Mouse (Mus musculus): ENCODE data around the gene Sulf2. TPM values are rescaled to one million over a fixed set of nuclear protein-coding genes. Genes with fewer than 3 reads are reported as not detected.
A peak's percentile ranks its signal among the peaks of the same experiment; 100 is the strongest.

Gene Sulf2
- total RNA-seq, 2 experiments from 2014 or later: 89.6 to 94.7 TPM

DNA sequence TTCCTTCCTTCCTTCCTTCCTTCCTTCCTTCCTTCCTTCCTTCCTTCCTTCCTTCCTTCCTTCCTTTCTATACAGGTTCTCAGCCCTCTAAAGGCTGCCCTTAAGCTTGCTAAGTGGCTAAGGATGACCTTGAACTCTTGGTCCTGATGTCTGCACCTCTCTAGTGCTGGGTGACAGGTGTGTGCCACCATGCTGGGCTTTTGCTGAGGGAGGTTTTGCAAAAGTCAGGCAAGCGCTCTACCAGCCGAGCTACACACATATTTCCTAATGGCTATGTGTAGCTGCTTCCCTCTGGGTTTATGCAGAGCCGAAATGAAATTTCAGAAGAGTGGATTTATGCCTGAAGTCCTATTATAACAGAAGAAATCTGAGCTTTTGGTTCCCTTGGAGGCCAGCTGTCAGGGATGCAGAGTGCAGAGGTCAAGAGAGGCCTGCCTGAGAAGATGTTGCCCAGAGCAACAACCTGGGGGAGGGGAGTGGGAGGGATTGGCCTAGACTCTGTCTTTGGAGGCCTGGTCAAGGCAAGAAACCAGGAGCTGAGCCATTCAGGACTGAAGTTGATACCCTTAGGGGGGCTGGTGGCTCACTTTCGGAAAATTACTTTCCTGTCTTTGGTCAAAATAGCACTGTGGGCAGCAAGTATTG lies 24.1 kb upstream of the Sulf2 start:
- no peak for DNase-seq (ENCODE audit: low spot score in 2 of 2)

DNA sequence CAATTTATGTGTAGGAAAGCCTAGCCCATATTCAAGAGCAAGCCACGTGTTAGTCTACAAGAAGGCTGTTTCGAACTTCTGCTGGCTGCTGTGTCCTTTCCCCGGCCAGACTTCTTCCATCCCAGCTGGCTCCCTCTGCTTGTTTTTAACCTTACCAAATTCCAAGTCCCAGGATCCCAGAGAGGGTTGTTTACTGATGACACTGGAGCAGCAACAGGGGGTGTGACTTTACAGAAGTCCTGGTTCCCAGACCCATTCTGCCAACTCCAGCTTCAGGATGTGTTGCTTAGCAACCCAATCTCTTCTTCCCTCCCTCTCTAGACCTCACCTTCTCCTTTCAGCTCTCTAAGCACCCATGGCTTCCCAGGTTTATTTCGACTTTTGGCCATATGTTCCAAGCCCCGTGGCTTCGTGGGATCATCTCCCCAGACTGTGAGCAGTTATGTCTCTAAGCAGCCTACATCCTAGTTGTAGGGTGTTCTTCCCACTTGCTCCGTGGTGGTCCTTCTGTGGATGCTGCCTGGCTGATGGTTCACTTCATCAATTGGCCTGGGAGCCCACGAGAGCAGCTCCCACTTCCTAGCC lies 20.2 kb upstream of the Sulf2 start:
- DNase-seq (ENCODE audit: low spot score in 2 of 2): no peak

- DNase-seq (ENCODE audit: low spot score in 2 of 2): no peak
These were observed 19.7 kb upstream of the Sulf2 start for GRCm38 (mm10) chr2:166175145-166175544.

- no peak for DNase-seq (ENCODE audit: low spot score in 2 of 2)
These were observed 17.7 kb upstream of the Sulf2 start for GRCm38 (mm10) chr2:166173169-166173568.

DNA sequence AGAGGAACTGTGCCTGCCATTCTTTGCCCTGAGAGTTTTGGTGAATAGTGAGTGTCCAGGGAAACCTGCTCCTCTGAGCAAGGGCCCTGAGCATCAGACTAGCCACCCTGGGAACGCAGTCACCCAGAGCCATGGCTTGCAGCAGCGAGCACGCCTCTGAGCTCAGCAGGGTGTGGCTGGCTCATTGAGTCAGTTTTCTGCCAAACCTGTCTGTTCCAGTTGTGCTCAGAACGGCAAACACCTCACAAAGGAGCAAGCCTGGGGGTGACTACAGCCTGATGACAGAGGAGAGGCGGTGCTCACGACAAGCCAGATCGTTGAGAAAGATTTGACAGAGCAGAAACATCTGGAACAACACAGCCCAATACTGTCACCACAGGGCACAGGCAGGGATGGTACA lies 14.7 kb upstream of the Sulf2 start:
- DNase-seq (ENCODE audit: low spot score in 2 of 2): no peak

- no peak for DNase-seq (ENCODE audit: low spot score in 2 of 2)
These were observed 13.4 kb upstream of the Sulf2 start for GRCm38 (mm10) chr2:166168868-166169267.

- DNase-seq (ENCODE audit: low spot score in 2 of 2): no peak
These were observed 11.9 kb upstream of the Sulf2 start for GRCm38 (mm10) chr2:166167387-166167786.

DNA sequence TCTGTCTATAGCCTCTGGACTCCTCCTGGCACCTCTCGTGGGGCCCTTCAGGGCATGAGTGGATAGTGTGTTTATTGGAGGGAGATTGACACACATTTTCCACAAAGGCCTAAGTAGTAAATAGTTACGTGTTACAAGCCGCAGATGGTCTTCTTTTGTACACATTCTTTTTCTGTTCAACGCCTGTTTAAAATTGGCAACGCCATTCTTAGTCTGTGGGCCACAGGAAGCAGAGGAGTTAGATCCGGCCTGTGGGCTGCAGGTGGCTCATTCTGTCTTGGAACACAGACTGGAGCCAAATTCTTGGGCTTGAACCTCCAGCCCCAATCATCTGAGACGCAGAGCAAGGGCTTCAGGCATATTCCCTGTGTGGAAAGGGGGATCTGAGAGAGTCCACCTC lies 9.9 kb upstream of the Sulf2 start:
- DNase-seq (ENCODE audit: low spot score in 2 of 2): no peak

DNA sequence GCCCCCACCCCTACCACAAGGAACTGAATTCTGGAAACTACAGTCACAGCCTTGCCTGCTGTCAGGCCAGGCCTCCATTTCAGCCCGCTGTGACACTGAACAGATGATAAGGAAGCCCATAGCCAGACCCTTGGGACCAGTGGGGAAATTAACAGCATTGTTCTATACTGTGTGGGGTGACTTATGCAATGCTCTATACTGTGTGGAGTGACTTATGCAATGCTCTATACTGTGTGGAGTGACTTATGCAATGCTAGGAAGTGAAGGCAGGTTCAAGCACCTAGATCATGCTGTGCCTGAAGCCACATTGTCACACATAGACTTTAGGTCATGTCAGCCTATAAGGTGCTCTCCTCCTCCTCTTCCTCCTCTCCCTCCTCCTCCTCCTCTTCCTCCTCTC lies 9.1 kb upstream of the Sulf2 start:
- no peak for DNase-seq (ENCODE audit: low spot score in 2 of 2)

GRCm38 (mm10) chr2:166163917-166164316 lies 8.5 kb upstream of the Sulf2 start:
- DNase-seq (ENCODE audit: low spot score in 2 of 2): no peak

DNA sequence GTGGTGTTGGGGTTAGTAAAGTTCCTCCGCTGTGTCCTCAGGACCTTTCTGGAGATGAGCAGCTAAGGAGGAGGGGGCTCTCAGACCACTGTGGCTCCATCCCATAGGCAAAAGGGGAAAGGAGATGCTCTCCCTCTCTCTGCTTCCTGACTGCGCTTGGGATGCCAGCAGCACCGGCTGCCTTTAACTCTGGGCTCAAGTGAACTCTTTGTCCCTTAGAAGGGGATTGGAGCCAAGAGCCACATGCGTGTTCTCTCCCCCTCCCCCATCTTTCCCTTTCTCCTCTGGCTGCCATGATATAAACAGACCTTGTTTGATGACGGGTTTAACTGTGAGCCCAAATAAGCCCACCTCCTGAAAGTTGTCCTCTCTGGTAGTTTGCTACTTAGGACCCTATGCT lies 7.8 kb upstream of the Sulf2 start:
- DNase-seq (ENCODE audit: low spot score in 2 of 2): no peak

DNA sequence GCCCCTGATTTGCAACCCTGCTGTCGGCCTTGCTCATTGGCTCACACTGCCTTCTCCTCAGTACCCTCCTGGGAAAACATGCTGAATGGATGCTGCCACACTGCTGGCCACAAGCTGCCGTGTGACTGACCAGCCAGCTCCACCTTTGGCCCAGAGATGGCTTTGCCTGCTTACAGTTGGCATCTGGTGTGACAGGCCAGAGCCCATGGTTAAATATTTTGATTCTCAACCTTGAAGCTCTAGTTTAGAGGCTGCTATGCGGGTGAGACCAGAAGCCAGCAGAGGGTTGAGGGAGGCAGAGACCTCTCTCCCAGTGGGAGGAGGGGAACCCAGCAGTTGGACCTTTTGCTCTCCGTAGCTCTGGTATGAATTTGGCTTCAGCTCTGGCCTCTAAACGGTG lies 6.7 kb upstream of the Sulf2 start:
- no peak for DNase-seq (ENCODE audit: low spot score in 2 of 2)

GRCm38 (mm10) chr2:166159276-166159675 lies 3.8 kb upstream of the Sulf2 start:
- DNase-seq (ENCODE audit: low spot score in 2 of 2): no peak

DNA sequence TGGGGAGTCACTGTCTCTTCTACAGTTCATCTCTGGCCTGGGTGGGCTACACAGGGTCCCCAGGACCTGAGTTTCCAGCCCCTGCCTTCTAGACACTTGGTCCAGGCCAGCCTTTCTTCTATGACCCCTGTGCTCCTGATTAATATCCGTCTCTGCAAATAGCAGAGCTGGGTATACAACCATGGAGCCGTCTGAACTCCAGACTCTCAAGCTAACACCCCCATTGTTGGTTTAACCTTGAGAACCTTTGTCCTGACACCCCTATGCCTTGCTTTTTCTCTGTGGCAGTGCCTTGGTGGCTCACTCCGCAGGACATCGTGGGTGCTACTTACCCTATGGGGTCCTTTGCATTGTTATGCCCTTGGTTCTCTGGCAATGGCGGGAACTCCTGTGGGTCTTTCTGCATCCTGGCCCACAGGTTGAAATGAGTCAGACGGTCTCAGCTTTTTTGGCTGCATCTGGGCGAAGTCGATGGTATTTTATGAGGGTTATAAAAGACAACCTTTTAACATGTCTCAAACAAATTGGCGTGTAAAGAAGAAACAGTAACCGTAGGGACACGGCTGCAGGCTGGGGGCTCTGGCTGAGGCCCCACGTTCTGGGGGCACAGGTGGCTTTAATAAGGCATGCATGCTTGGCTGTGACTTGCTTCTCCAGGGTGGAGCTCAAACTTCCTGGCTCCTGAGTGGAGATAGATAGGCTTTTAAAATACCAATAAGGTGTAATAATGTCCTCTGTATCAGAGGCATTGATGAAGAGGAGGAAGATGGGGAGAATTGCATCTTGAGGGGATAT lies 2.5 kb upstream of the Sulf2 start:
- no peak for DNase-seq (ENCODE audit: low spot score in 2 of 2)

DNA sequence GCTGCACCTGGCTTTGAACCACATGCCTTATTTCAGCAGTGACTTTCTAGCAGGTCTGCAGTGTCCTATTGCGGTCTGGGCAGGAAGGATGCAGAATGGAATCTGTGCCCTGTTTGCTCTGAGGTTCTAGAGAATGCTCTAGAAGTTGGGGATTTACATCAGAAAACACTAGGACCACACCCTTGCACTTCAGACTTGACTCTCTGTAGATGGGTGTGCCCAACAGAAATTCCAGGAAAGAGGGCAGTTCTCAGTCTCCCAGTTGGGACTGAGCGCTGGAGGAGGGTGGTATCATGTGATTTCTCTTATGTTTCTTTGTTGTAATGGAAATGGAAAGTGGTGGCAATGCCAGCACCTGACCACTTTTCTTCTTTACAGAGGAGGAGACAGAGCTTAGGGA lies 1.7 kb upstream of the Sulf2 start:
- DNase-seq (ENCODE audit: low spot score in 2 of 2): no peak

GRCm38 (mm10) chr2:166156122-166156521 lies 659 bp upstream of the Sulf2 start:
- DNase-seq (ENCODE audit: low spot score in 2 of 2): no peak

GRCm38 (mm10) chr2:166154749-166155453 lies 562 bp downstream of the Sulf2 start:
- DNase-seq (ENCODE audit: low spot score in 2 of 2): peak; percentile 15 to 20

GRCm38 (mm10) chr2:166153891-166154711 lies 1.4 kb downstream of the Sulf2 start:
- DNase-seq (ENCODE audit: low spot score in 2 of 2): no peak

DNA sequence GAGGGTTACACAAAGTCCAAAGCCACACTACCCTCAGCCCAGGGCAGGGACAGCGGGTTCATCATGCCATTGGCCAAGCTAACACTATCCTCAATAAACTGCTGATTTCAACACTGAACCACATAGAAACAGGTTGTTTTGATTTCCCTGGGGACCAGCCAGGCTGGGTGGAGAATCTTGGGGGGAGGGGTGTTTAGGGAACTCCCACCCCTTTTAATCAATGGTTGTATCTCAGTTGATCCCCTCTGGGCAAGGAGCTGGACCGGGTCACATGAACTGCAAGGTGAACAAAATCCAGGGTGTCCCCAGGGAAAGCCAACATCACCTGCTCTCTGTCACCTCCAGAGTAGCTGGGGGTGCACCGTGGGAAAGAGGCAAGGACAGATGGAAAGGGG lies 2.1 kb downstream of the Sulf2 start:
- no peak for DNase-seq (ENCODE audit: low spot score in 2 of 2)

DNA sequence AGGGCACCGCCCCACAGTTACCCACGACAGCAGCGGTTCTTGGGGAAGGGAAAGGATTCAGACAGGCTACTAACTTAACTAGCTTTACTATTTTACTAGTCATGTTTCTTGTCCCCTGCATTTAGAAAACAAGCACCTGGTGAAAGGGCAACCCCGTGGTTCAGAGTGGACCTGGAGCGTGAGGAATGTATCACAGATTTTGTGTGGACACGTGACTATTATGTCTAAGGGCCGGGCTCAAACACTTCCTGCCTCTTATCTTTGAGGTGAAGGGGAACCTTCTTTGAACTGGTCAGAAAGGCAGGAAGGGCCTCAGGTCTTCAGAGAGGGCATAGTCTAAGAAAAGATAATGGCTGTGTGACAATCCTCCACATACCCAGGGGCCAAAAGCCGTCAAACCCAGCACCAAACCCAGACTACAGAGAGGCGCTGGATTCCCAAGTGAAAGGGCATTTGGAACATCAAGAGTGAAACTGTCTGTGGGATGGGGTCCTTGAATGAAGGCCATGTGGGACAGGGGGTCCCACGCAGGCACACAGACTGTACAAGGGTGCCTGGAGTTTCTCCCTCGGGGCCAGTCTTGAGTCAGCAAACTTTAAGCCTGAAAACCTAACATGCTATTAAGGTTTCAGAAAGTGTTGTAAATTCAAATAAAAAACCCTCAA lies 2.6 kb downstream of the Sulf2 start:
- DNase-seq (ENCODE audit: low spot score in 2 of 2): no peak

All from adrenal gland, postnatal 4 days (tissue).